Mouse (Mus musculus): ENCODE results near the gene Trit1. TPM values are rescaled to one million over a fixed set of nuclear protein-coding genes. Genes with fewer than 3 reads are reported as not detected.
A peak's percentile ranks its signal among the peaks of the same experiment; 100 is the strongest.

Trit1 gene
- total RNA-seq, 2 experiments from 2014 or later, result 8.9 to 9.5 TPM

- peak; percentile 97 for DNase-seq
These were observed 34.3 kb downstream of the Trit1 start for GRCm38 (mm10) chr4:123050681-123051211.

GRCm38 (mm10) chr4:123053179-123053578 is 36.8 kb downstream of the Trit1 start:
- DNase-seq, result no peak

- DNase-seq, result no peak
These were observed 37.9 kb downstream of the Trit1 start for GRCm38 (mm10) chr4:123054172-123054790.

- DNase-seq, result peak; percentile 15
These were observed 40.2 kb downstream of the Trit1 start for GRCm38 (mm10) chr4:123056560-123057109.

GRCm38 (mm10) chr4:123057957-123058356 is 41.6 kb downstream of the Trit1 start:
- no peak for DNase-seq

- no peak for DNase-seq
These were observed 45.3 kb downstream of the Trit1 start for GRCm38 (mm10) chr4:123061744-123062143.

GRCm38 (mm10) chr4:123068646-123069045 is 52.2 kb downstream of the Trit1 start:
- DNase-seq, result no peak

GRCm38 (mm10) chr4:123071266-123071966 is 55.0 kb downstream of the Trit1 start:
- DNase-seq, result peak; percentile 36

GRCm38 (mm10) chr4:123076928-123077327 is 60.5 kb downstream of the Trit1 start:
- DNase-seq, result no peak

- no peak for DNase-seq
These were observed 61.8 kb downstream of the Trit1 start for GRCm38 (mm10) chr4:123078231-123078630.

- DNase-seq, result no peak
These were observed 64.4 kb downstream of the Trit1 start for GRCm38 (mm10) chr4:123080791-123081190.

- peak; percentile 66 for DNase-seq
These were observed 66.1 kb downstream of the Trit1 start for GRCm38 (mm10) chr4:123082283-123083163.

- DNase-seq, result no peak
These were observed 67.0 kb downstream of the Trit1 start for GRCm38 (mm10) chr4:123083323-123083902.

- DNase-seq, result no peak
These were observed 68.9 kb downstream of the Trit1 start for GRCm38 (mm10) chr4:123085290-123085689.

GRCm38 (mm10) chr4:123086381-123086780 is 70.0 kb downstream of the Trit1 start:
- no peak for DNase-seq

GRCm38 (mm10) chr4:123092621-123093020 is 76.2 kb downstream of the Trit1 start:
- no peak for DNase-seq

GRCm38 (mm10) chr4:123093064-123093776 is 76.8 kb downstream of the Trit1 start:
- DNase-seq, result no peak

GRCm38 (mm10) chr4:123093869-123094268 is 77.5 kb downstream of the Trit1 start:
- no peak for DNase-seq

Measured in heart, postnatal 4 days (tissue).